Mouse (Mus musculus): ENCODE data around the gene Serf2. TPM values are rescaled to one million over a fixed set of nuclear protein-coding genes. Genes with fewer than 3 reads are reported as not detected.
"Not testable (repeated sequence)": the region's sequence is repeated elsewhere in the genome, so short reads cannot be mapped to it uniquely, and the experiment has no call there.

Serf2 gene
- total RNA-seq, 2 experiments from 2014 or later, result 392 to 395 TPM

DNA sequence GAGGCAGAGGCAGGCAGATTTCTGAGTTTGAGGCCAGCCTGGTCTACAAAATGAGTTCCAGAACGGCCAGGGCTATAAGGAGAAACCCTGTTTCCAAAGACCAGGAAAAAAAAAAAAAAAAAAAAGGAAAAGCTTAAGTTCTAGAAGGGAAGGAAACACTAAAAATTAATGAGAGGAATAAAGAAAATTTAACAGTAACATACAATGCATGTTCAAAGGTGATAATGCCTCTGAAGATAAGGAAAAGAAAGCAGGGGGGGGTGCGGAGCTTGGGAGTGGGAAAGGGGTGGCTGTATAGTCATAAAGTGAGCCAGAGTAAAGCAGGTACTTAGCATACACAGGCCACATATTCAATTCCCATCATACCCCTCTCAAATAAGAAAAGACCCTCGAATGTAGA is 3.9 kb upstream of the Serf2 start:
- intact Hi-C loops (cut with DNase I), result loop anchor here (10.0 kb wide), 1 partner anchor 930 kb away; no protein-coding TSS in a partner anchor
- DNase-seq (ENCODE audit: low spot score), result no peak

DNA sequence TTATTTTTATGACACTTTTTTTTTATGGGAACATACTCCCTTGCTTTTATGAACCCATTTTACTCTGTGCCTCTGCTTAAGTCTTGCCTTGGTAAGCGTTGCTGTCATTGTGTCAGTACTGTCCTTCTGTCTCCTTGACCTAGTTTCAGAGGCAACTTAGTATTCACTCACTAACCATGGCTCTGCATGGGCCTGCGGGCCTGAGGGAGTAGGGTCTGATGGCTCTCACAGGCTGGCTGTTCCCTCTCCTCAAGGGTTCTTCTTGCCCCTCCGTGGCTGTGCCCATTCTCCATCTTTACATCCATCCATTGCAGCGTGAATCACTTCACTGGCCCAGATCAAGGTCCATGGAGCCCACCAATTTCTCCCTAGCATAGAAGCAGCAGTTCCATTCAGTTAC is 2.5 kb upstream of the Serf2 start:
- no peak for DNase-seq (ENCODE audit: low spot score)
- intact Hi-C loops (cut with DNase I), result loop anchor here (10.0 kb wide), 1 partner anchor 928 kb away; no protein-coding TSS in a partner anchor

DNA sequence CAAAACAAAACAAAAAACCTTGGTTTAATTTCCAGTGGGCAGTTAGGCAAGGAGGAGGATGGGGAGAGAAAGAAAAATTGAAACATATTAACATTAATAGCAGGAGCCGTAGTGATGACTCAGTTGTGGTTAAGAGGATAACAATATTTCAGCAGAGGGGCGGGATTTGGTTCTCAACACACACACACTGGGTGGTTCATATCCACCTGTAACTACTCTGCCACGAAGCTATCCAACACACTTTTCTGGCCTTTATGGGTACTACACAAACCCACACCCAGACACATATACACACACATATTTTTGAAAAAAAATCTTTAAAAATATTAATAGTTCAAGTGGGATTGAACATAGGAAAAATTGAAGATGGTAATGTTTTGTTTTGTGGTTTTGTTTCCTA is 2.0 kb upstream of the Serf2 start:
- no peak for DNase-seq (ENCODE audit: low spot score)
- intact Hi-C loops (cut with DNase I), result loop anchor here (10.0 kb wide), 1 partner anchor 928 kb away; no protein-coding TSS in a partner anchor

DNA sequence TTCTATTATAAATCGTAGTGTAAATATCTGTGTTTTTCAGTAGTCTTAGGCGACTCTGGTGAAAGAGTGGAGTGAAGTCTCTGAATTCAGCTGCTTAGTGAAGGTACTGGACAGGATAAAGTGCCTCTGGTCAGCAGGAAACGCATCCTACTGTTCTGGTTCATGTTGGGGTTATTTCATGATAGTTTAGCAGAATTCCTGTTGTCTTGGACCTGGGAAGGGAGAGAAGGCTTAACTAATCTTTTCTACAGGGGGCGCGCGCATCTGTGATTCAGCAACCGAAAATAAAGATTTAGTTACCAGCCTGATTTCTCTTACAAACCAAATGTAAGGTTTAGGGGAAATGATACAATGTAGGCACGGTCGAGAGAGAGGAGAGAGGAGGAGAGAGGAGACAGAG is 859 bp upstream of the Serf2 start:
- intact Hi-C loops (cut with DNase I), result loop anchor here (2.0 to 10.0 kb wide), 2 partner anchors 59 to 927 kb away; partner anchors contain the start of genes Mfap1a and Wdr76

DNA sequence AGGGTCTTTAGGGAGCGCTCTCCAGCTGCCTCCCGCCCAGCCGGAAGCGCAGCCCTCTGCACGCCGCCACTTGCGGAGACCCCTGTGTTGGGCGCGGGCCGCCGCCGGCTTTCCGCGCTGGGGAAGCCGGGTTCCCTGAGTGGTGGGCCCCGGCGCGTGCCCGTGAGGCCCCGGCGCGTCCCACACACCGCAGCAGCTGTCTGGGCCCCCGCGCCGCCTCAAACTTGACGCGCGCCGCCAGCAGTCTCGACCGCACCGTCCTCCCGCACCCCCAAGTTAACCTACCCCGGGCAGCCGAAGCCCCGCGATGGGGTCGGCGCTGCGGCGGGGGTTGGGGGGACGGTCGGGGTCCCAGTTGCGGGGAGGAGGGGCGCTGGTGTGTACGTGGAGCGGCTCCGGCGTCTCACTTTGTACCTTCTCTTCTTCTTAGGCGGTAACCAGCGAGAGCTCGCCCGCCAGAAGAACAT is 583 bp downstream of the Serf2 start:
- intact Hi-C loops (cut with DNase I), result loop anchor here (1.0 to 10.0 kb wide), 3 partner anchors 25 to 925 kb away; partner anchors contain the start of genes Mfap1a, Mfap1b and Wdr76
- no peak for DNase-seq (ENCODE audit: low spot score)

More for the DNA sequence above, 859 bp upstream of the Serf2 start:
- DNase-seq (ENCODE audit: low spot score), result no peak

DNA sequence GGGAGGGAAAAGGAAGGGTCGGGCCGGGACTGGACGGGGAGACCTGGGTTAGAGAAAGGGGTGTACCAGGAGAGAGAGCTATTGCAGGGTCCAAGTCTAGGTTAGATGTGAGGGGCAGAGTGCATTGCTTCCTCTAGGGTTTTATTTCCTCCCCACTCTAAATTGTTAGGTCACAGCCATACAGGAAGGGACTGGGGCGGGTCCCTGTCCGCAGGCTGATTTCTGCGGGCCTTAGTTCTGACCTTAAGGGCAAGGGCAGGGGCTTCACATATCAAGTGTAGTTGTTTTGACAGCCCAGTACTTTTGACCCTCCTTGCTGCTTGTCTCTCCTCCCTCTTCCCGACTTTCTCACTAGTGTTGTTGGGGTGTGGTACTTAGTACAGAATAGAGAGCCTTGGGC is 1.1 kb downstream of the Serf2 start:
- intact Hi-C loops (cut with DNase I), result no loop called here
- no peak for DNase-seq (ENCODE audit: low spot score)

DNA sequence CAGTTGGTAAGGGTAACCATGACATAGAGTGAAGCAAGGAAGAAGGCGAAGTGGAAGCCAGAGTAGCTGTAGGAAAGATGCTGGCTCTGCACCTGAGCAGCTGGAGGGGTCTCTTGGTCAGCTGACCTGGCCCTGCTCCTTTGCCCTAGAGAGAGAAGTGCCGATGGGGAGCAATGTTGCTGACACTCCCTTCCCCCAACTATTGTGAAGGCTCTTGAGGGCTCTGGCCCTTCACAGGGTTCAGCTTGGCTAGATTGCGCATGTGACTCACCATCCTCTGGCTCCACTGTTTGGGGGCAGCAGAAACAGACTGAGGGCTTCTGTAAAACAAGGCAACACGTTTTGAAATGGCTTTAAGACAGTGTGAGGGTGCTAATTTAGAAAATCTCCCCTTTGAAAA is 3.4 kb downstream of the Serf2 start:
- intact Hi-C loops (cut with DNase I), result no loop called here
- DNase-seq (ENCODE audit: low spot score), result no peak

DNA sequence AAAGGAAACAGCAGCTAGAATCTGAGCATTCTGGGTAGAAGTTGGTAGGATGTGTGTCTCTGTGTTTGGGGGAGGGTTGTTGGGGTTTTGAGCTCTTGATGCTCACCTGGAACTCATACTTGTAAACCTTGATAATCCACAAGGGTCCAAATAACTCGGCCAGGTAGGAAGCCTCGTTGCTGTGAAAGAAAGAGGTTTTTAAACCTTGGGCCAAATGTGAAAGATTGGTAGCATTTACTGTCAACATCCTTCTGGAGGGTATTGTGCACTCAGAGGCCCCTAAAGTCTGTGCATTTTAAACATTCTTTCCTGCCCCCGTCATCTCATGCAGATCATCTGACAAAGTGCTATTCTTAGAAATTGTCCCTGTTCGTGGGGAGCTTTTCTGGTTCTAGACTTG is 4.0 kb downstream of the Serf2 start, which contains the start of gene Hypk:
TSS of gene Hypk (plus strand) at position 301 of the 400 bp plus-strand sequence.
- no peak for DNase-seq (ENCODE audit: low spot score)
- intact Hi-C loops (cut with DNase I), result no loop called here

DNA sequence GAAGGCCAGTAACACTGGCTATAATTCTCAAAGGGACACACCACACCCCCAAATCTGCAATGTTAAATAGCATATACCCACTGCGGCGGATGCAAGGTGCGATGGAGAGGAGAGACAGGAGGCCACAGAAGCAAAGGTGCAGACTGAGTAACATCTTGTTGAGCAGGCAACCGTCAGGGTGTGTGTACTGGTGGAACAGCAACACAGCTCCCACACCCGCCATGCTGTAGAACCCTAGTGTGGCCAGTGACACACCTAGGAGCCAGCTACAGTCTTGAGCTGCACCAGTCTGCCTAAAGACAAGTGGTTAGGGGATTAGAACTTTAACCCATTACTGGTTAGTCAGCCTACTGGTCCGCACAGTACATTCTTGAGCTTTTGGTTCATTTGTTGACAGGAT is 4.9 kb downstream of the Serf2 start:
- intact Hi-C loops (cut with DNase I), result no loop called here

DNA sequence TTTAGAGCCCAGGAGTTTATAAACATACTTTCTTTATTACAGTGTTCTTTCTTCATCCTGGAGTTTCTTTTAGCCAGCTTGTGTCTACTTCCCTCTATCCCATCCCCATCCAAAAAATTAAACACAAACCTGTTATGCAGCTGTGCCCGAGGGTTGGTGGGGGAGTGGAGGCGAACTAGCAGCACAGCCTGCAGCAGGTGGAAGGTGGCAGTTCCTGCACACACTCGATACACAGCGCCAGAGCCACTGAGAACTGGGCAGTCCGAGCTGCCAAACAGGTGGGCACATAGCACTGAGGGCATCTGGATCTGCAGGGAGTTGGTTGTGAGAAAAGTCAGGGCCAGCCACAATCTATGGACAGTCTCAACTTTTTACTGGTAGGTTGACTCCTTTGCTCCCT is 6.5 kb downstream of the Serf2 start:
- intact Hi-C loops (cut with DNase I), result no loop called here

More for the DNA sequence above, 4.9 kb downstream of the Serf2 start:
- no peak for DNase-seq (ENCODE audit: low spot score)

DNA sequence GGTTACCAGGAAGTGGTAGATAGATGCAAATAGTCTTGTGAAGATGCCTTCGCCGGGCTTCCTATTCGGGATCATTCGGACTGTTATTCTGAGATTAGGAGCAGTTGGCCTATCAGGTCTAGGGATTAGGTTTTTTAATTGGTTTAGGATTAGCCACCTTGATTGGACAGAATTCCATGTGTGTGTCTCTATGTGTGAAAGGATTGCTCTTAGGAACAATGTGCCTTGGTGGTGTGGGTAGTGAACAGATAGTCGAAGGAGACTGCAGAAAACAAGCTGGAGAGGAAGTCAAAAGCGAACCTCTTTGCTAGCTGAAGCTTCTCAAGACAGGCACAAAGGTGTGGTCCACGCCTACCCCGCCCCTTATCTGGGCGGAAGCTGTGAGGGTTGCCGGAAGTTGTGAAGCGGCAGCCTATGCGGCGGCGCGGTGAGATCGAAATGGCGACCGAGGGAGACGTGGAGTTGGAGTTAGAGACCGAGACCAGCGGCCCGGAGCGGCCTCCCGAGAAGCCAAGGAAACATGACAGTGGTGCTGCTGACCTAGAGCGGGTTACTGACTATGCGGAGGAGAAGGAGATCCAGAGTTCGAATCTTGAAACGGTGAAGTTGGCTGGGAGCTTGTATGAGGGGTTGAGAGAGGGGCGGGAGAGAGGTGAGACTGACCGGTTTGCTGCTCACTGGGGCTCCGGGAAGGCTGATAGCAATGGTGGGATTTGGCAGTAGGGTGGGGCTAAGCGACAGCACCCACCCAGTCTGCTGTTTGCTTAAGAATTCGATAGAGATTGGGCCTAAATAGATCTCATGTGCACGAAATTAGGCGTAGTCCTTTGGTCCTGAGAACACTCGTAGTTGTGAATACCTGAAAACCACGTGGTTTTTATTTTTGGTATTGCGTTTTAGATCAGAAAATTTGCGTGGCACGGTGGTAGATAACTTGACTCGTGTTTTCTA is 8.0 kb downstream of the Serf2 start, which contains the start of gene Serinc4:
TSS of gene Serinc4 (minus strand) at position 90 of the 951 bp plus-strand sequence.
- intact Hi-C loops (cut with DNase I), result no loop called here

More for the DNA sequence above, 6.5 kb downstream of the Serf2 start:
- DNase-seq (ENCODE audit: low spot score), result no peak

DNA sequence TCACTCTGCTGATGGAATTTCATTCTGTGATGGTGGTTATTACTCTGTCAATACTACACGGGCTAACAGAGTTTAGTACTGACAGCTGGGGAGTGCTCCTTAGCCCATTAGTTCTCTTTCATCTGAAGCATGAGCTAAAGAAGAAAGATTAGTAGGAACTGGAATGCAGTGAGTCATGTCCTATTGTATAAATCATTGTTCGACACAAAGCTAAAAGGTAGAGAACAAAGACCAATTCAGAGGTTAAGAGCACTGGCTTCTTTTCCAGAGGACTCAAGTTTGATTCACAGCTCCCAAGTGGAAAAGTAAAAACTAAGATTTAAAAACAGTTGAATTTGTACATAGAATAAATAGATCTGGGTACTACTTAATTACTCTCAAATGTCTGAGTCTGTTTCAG is 11.1 kb downstream of the Serf2 start:
- DNase-seq (ENCODE audit: low spot score), result no peak
- intact Hi-C loops (cut with DNase I), result no loop called here

More for the DNA sequence above, 8.0 kb downstream of the Serf2 start, which contains the start of gene Serinc4:
- peak; percentile 74 for DNase-seq (ENCODE audit: low spot score)

DNA sequence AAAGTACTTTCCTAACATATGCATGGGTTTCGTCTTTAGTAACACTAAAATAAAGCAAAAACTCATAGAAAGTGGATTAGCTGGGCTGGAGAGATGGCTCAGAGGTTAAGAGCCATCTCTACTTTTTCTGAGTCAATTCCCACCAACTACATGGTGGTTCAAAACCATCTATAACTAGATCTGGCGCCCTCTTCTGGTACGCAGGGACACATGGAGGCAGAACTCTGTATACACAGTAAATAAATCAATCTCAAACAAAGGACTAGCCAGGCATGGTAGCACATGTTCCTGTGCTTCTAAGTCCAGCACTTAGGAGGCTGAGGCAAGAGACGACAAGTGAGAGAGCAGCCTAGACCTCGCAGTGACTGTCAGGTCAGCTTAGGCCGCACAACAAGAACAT is 20.0 kb downstream of the Serf2 start:
- DNase-seq (ENCODE audit: low spot score); intact Hi-C loops (cut with DNase I): not testable (repeated sequence)

DNA sequence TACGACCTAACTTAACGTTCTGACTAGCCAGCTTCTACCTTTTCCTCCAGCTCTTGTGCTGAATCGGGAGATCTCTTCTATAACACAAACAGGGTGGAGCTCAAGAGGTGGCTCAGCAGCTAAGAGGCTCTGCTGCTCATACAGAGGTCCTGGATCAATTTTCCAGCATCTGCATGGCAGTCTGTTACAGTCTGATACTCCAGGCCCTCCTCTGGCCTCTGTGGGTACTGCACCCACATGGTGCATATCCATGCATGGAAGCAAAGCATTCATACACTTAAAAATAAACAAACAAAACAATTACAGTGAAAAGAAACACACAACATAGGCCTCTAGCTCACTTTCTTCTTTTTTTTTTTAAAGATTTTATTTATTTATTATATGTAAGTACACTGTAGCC is 23.8 kb downstream of the Serf2 start:
- intact Hi-C loops (cut with DNase I); DNase-seq (ENCODE audit: low spot score): not testable (repeated sequence)

DNA sequence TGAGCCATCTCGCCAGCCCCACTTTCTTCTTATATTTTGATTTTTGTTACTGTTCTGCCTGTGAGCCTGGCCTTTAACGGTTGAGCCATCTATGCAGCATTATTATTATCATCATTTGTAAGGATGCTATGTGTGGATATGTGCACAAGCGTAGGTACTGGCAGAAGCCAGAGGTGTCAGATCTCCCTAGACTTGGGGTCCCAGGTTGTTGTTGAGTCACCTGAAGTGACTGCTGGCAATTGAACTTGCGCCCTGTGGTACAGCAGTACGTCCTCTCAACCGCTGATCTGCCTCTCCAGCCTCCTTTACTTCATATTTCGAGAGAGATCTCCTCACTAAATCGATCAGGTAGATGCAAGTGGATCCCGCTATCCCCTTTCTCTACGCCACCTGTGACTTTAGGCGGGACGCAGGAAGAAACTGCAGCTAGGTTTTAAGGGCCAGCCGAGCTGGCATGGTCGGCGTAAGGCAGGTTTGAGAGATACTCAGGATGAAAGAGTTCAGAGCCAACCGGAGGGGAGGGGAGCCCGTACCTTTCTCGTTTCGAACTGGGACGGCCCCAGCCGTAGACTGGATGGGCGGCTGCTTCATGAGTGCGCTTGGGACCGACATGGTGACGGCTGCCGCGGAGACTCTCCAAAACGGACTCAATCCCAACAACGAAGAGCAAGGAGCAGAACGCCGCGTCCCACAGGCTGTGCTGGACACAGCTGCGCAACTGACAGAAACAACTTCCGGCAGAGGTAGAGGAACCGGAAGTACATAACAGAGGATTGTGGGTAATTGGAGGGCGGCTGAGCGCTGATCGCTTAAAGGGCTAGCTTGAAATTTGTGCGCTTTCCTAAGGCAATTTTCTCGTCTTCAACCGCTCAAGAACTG is 24.5 kb downstream of the Serf2 start, which contains the start of gene Mfap1b:
TSS of gene Mfap1b (minus strand) at position 767 of the 879 bp plus-strand sequence.
- intact Hi-C loops (cut with DNase I), result loop anchor here (1.0 kb wide), 2 partner anchors 24 to 34 kb away; partner anchors contain the start of gene Serf2
- DNase-seq (ENCODE audit: low spot score), result peak; percentile 62

DNA sequence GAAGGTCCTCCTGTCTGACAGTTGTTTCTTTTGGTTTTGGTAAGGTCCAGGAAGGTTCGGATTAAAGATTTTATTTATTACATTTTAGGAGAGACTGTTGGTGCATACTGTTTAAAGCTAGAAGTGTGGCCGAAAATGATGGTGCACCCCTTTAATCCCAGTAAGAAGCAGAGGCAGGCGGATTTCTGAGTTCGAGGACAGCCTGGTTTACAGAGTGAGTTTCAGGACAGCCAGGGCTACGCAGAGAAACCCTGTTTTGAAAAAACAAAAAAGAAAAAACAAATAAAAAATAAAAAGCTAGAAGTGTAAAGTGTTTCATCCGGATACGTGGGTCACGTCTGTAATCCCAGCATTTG is 25.2 kb downstream of the Serf2 start:
- no peak for DNase-seq (ENCODE audit: low spot score)
- intact Hi-C loops (cut with DNase I), result loop anchor here (1.0 kb wide), 2 partner anchors 25 to 33 kb away; partner anchors contain the start of gene Serf2

DNA sequence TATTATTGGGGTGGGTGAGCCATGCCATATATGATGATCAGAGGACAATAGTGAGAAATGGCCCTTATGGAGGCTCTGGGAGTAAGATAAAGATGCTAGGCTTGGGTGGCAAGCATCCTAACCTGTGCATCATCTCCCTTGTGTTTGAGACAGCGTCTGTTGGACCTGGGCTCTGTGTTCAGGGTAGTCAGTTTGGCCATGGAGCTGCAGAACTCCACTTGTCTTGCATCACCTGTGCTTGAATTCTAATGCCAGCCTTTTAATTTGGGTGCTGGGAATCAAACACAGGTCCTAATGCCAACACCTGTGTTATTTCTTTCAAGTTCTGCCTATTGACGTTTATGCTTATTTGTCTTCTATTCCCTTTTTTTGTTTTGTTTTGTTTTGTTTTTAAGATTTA is 26.3 kb downstream of the Serf2 start:
- intact Hi-C loops (cut with DNase I); DNase-seq (ENCODE audit: low spot score): not testable (repeated sequence)

DNA sequence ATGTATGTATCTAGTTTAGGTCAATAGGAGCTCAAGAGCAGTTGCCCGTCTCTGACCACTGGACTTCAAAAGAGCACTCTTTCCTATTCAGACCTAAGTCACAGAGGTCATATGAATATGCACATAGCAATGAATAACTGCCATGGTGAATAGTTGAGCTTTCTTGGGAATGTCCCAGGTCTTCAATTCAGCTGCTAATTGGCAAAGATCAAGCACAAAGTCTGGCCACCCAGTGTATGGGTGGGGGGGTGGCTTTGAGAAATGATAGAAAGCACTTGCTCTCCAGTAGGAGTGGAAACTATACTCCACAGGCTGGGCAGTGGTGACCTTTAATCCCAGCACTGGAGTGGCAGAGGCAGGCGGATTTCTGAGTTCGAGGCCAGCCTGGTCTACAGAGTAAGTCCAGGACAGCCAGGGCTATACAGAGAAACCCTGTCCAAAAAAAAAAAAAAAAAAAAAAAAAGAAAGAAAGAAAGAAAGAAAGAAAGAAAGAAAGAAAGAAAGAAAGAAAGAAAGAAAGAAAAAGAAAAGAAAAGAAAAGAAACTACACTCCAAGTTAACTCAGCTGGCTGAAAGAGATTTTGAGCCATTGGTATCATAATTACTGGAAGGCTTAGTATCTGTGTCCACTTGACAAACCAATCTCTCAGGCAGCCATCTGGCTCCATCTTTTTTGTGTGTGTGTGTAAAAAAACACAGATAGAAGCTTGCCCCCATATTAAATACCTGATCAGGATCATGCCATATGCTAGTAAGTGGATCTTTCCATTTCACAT is 28.7 kb downstream of the Serf2 start:
- intact Hi-C loops (cut with DNase I), result no loop called here
- no peak for DNase-seq (ENCODE audit: low spot score)

DNA sequence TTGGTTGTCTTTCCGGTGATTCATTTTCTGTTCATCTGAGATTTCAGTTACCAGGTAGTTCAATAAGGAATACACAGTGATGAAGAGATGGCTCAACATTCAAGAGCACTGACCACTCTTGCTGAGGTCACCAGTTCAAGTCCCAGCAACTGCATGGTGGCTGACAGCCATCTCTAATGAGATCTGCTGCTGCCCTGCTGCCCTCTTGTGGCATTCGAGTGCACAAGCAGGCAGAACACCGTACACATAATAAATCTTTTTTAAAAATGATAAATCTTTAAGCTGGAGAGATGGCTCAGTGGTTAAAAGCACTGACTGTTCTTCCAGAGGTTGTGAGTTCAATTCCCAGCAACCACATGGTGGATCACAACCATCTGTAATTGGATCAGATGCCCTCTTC is 31.5 kb downstream of the Serf2 start:
- intact Hi-C loops (cut with DNase I), result no loop called here
- no peak for DNase-seq (ENCODE audit: low spot score)
